Mouse (Mus musculus): Measurements from ENCODE around the gene Sox5.

GRCm38 (mm10) chr6:144451631-144452030 lies 330.1 kb downstream of the Sox5 start:
- TF ChIP-seq MAFK (IDR thresholded peaks at IDR 0.05; ENCODE audit: insufficient replicate concordance, low read length) (no peak), KAT2A (IDR thresholded peaks at IDR 0.05; ENCODE audit: insufficient replicate concordance, low read length) (no peak), ZNF384 (IDR thresholded peaks at IDR 0.05; ENCODE audit: low read depth, low read length) (no peak), MEF2A (IDR thresholded peaks at IDR 0.05; ENCODE audit: borderline replicate concordance, low read depth, low read length) (no peak), NRF1 (IDR thresholded peaks at IDR 0.05; ENCODE audit: low read depth, low read length) (no peak), CHD1 (IDR thresholded peaks at IDR 0.05; ENCODE audit: low read depth, low read length) (no peak), GABPA (IDR thresholded peaks at IDR 0.05; ENCODE audit: insufficient replicate concordance, low read depth, low read length) (no peak), EP300 (IDR thresholded peaks at IDR 0.05; ENCODE audit: low read length) (no peak), CTCF (conservative IDR thresholded peaks at IDR 0.05 in 1 of 2, IDR thresholded peaks at IDR 0.05 in 1 of 2; ENCODE audit: low read depth in 2 of 2, low read length in 2 of 2) (no peak), SMC3 (IDR thresholded peaks at IDR 0.05; ENCODE audit: low read depth, low read length) (no peak), E2F4 (IDR thresholded peaks at IDR 0.05; ENCODE audit: insufficient replicate concordance, low read depth, low read length) (no peak), HCFC1 (IDR thresholded peaks at IDR 0.05; ENCODE audit: low read depth, low read length) (no peak), POLR2A (IDR thresholded peaks at IDR 0.05; ENCODE audit: low read depth, low read length) (no peak)

All from CH12.LX (cell line).